Mouse (Mus musculus) forebrain, embryonic 10.5 days (tissue): ENCODE measurements around the gene Leng1. TPM values are rescaled to one million over a fixed set of nuclear protein-coding genes. Genes with fewer than 3 reads are reported as not detected.
"Not testable (repeated sequence)": the region's sequence is repeated elsewhere in the genome, so short reads cannot be mapped to it uniquely, and the experiment has no call there.

ENCODE experiments used
- DNase-seq: peaks from one replicate; pipeline ENCODE4 v3.0.0-alpha.2; 2017; ENCODE audit warnings: low spot score; ENCODE audit errors: extremely low spot score
- H3K27ac ChIP-seq: fragments of 300-500 bp; sonication (generic); 2 replicates; pipeline ENCODE4 v1.5.1; 2016; ENCODE audit warnings: mild to moderate bottlenecking
- H3K27me3 ChIP-seq: fragments of 300-500 bp; sonication (generic); 2 replicates; pipeline ENCODE4 v1.6.1; 2016; ENCODE audit warnings: mild to moderate bottlenecking; ENCODE audit not compliant: poor library complexity, severe bottlenecking
- H3K36me3 ChIP-seq: fragments of 300-500 bp; sonication (generic); replicated peaks from 2 replicates; pipeline ENCODE4 v1.6.1; 2016; ENCODE audit warnings: mild to moderate bottlenecking, moderate library complexity
- H3K4me1 ChIP-seq: fragments of 300-500 bp; sonication (generic); 2 replicates; pipeline ENCODE4 v1.6.1; 2016
- H3K4me3 ChIP-seq: fragments of 300-500 bp; sonication (generic); 2 replicates; pipeline ENCODE4 v1.5.1; 2016; ENCODE audit warnings: mild to moderate bottlenecking, moderate library complexity
- H3K9me3 ChIP-seq: fragments of 300-500 bp; sonication (generic); 2 replicates; pipeline ENCODE4 v1.6.1; 2016; ENCODE audit warnings: mild to moderate bottlenecking, moderate library complexity
- WGBS: fragments of 180-500 bp; shearing (Covaris S2); methylation state at CpG from one replicate; pipeline ENCODE4 v1.1.7; 2016; 5-methylcytosine and 5-hydroxymethylcytosine counted together
- polyA plus RNA-seq: library from polyadenylated mRNA; unstranded; fragments of >200 nt; fragmentation: Nextera tagmentation; extraction: Ambion mirVana; gene quantifications from 2 replicates; pipeline ENCODE4 v1.2.1, GENCODE M21; 2016

The Leng1 gene
- polyA plus RNA-seq = 14.6 and 15.4 TPM in 2 replicates

- no peaks in the 10 kb centered on the region for H3K27me3 ChIP-seq
- peaks cover 33% of the 10 kb centered on the region for H3K36me3 ChIP-seq
- H3K27ac ChIP-seq = peak within 1 kb of the TSS; percentile 90
- peak; percentile 94 for DNase-seq
- H3K9me3 ChIP-seq = no peaks in the 10 kb centered on the region
- peaks cover 29% of the 10 kb centered on the region for H3K4me1 ChIP-seq
- WGBS = 6% methylated on average over 45 of the region's 45 CpGs
- H3K4me3 ChIP-seq = peak within 1 kb of the TSS; percentile 75
Observed at GRCm38 (mm10) chr7:3665215-3666114, at the start of gene Leng1. Gene Leng1, minus strand, starts transcription at chr7:3665840.

- Histone ChIP-seq H3K36me3 (no peaks in the 10 kb centered on the region), H3K9me3 (no peaks in the 10 kb centered on the region), H3K4me1 (no peaks in the 10 kb centered on the region), H3K27me3 (no peaks in the 10 kb centered on the region), H3K27ac (no peak overlapping the region), H3K4me3 (no peak overlapping the region)
- 68% methylated on average over 1 of the region's 1 CpGs for WGBS
- no peak for DNase-seq
Observed at GRCm38 (mm10) chr7:3715249-3715648, 49.6 kb upstream of the Leng1 start.

DNA sequence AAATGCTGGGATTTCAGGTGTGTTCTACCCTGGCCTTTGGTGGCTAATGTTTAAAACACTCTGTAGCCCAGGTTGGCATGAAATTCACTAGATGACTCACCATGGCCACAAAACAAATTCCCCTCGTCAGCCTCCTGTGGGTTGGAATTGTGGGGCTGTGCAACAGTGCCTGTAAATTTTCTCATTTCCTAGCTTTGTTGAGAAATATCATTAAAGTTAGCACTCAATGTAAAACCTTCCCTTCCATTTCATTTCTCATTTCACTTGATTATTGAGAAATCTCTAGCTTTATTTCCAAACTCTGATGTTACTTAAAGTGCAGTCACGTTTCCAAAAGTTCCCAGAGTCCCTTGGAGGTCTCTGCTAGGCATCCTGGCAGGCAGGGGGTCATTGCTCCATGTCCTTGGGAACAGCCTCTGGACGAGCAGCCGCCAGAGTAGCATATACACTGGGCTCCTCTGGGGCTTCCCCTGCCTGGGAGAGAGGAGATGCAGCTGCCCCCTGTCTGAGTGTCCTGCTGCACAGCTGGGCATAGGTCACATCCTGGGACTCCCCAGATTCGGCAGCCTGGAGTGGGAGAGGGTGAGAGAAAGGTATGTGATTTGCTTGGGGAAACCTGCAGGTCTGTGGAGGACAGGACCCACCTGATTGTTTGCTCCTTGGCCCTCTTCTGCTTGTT, 46.8 kb upstream of the Leng1 start:
- H3K27ac ChIP-seq = no peak overlapping the region
- H3K9me3 ChIP-seq = no peaks in the 10 kb centered on the region
- no peaks in the 10 kb centered on the region for H3K27me3 ChIP-seq
- DNase-seq = no peak
- H3K4me3 ChIP-seq = no peak overlapping the region
- peaks cover 8% of the 10 kb centered on the region for H3K36me3 ChIP-seq
- H3K4me1 ChIP-seq = no peaks in the 10 kb centered on the region
- WGBS = 52% methylated on average over 5 of the region's 5 CpGs

DNA sequence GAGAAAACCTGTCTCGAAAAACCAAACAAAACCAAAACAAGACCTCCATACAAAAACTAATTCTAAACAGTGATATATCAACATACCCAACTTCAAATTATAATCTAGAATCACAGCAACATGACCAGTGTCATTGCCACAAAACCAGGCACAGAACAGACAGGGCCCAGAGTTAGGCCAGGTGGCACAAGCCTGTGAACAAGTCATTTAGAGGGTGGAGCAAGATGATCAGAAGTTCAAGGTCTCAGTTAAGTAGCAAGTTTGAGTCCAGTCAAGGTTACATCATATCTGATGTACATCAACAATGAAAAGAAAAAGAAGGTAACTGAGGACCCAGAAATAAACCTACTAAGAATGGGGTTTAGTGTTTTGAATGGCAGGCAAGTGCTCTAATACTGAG, 43.4 kb upstream of the Leng1 start:
- Histone ChIP-seq H3K36me3 (peaks cover 39% of the 10 kb centered on the region), H3K4me3 (no peak overlapping the region), H3K27me3 (no peaks in the 10 kb centered on the region), H3K9me3 (no peaks in the 10 kb centered on the region), H3K27ac (no peak overlapping the region), H3K4me1 (peaks cover 18% of the 10 kb centered on the region)
- WGBS = 78% methylated on average over 1 of the region's 1 CpGs
- DNase-seq = no peak

GRCm38 (mm10) chr7:3708447-3708980, 42.9 kb upstream of the Leng1 start:
- not testable (repeated sequence) for H3K9me3 ChIP-seq, H3K4me3 ChIP-seq, H3K27ac ChIP-seq, DNase-seq, H3K27me3 ChIP-seq
- Histone ChIP-seq H3K36me3 (peaks cover 39% of the 10 kb centered on the region), H3K4me1 (peaks cover 19% of the 10 kb centered on the region)
- WGBS = 41% methylated on average over 5 of the region's 5 CpGs

GRCm38 (mm10) chr7:3707568-3708413, 42.2 kb upstream of the Leng1 start:
- peaks cover 39% of the 10 kb centered on the region for H3K36me3 ChIP-seq
- peaks cover 26% of the 10 kb centered on the region for H3K4me1 ChIP-seq
- H3K4me3 ChIP-seq = no peak overlapping the region
- H3K27ac ChIP-seq = no peak overlapping the region
- peak; percentile 41 for DNase-seq
- H3K27me3 ChIP-seq = no peaks in the 10 kb centered on the region
- 15% methylated on average over 7 of the region's 7 CpGs for WGBS
- H3K9me3 ChIP-seq = no peaks in the 10 kb centered on the region

GRCm38 (mm10) chr7:3707027-3707426, 41.4 kb upstream of the Leng1 start:
- no peak overlapping the region for H3K27ac ChIP-seq
- DNase-seq = no peak
- no peaks in the 10 kb centered on the region for H3K27me3 ChIP-seq
- peaks cover 40% of the 10 kb centered on the region for H3K36me3 ChIP-seq
- 68% methylated on average over 4 of the region's 4 CpGs for WGBS
- peaks cover 26% of the 10 kb centered on the region for H3K4me1 ChIP-seq
- H3K4me3 ChIP-seq = peak overlapping the region; percentile 85
- H3K9me3 ChIP-seq = no peaks in the 10 kb centered on the region

DNA sequence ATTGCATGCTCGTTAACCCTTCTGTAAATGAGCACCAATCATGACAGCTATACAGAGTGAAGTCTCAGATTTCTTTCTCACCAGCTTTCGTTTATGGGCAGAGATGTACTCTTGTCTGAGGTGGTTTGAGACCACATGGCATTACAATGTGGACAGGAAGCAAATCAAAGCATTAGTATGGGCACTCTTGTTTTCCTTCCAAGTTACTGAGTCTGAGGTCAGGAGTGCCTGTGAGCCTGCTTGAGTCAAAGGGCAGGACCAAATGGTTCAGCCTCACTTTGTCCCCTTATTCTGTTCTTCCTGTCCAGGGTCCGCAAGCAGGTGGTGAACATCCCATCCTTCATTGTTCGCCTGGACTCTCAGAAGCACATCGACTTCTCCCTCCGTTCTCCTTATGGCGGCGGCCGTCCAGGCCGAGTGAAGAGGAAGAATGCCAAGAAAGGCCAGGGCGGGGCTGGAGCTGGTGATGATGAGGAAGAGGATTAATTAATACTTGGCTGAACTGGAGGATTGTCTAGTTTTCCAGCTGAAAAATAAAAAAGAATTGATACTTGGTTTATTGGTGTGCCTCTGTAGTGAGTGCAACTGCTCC, 40.8 kb upstream of the Leng1 start:
- peak overlapping the region; percentile 96 for H3K27ac ChIP-seq
- H3K9me3 ChIP-seq = no peaks in the 10 kb centered on the region
- H3K27me3 ChIP-seq = no peaks in the 10 kb centered on the region
- 66% methylated on average over 11 of the region's 11 CpGs for WGBS
- H3K36me3 ChIP-seq = peaks cover 45% of the 10 kb centered on the region
- H3K4me3 ChIP-seq = peak overlapping the region; percentile 85
- peaks cover 26% of the 10 kb centered on the region for H3K4me1 ChIP-seq
- DNase-seq = no peak

DNA sequence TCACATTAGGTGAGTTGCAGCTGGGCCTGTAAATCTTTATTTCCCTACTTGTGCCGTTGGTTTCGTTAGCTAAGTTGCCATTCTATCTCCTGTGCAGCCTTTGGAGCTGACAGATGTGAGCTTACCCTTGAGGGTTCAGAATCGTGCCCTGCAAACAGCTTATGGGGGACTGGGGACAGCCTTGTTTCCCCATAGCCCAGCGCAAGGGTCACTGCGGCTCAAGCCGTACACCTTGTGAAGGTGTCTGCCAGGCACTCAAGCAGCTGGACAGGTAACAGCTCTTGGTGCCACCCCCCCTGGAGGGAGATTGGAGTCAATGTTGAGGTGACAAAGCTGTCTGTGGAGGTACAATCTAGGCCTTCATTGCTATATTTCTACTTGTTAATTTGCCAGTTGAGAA, 40.3 kb upstream of the Leng1 start:
- Histone ChIP-seq H3K4me3 (peak overlapping the region; percentile 85), H3K9me3 (no peaks in the 10 kb centered on the region), H3K27ac (peak overlapping the region; percentile 96), H3K4me1 (peaks cover 26% of the 10 kb centered on the region), H3K27me3 (no peaks in the 10 kb centered on the region), H3K36me3 (peaks cover 51% of the 10 kb centered on the region)
- no peak for DNase-seq
- WGBS = 46% methylated on average over 6 of the region's 6 CpGs

DNA sequence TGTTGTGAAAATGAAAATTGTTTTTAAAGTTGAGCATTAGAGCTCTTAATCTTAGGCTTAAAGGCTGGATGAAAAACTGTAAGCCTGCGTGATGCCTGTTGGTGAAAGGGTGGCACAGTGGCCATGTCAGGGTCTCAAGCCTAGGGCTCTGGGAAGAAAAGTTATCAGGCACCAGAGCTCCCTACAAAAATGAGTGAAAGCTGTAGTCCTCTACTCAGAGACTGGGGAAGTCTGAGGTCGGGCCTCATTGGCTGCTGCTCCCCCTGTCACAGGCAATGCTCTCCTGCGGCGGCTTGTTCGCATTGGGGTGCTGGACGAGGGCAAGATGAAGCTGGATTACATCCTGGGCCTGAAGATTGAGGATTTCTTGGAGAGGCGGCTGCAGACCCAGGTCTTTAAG, 39.8 kb upstream of the Leng1 start:
- H3K4me3 ChIP-seq = peak overlapping the region; percentile 85
- not testable (repeated sequence) for DNase-seq, H3K27me3 ChIP-seq, H3K9me3 ChIP-seq
- WGBS = 10% methylated on average over 7 of the region's 7 CpGs
- peaks cover 55% of the 10 kb centered on the region for H3K36me3 ChIP-seq
- H3K27ac ChIP-seq = peak overlapping the region; percentile 96
- H3K4me1 ChIP-seq = peaks cover 26% of the 10 kb centered on the region

DNA sequence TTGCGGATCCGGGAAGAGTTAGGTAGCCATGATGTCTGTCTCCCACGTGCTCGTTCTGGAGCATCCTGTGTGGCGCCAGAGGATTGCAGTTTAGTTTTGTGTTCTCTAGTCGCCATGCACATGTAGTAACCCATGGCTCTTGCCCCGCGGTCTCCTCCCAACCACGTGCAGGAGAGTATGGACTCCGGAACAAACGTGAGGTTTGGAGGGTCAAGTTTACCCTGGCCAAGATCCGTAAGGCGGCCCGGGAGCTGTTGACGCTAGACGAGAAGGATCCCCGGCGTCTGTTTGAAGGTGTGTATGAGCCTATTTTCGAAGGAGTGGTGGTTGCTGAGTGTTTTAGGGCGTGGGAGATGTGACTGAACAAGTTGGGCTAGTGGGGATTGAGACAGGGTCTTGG, 38.8 kb upstream of the Leng1 start:
- peak overlapping the region; percentile 96 for H3K27ac ChIP-seq
- under 1% methylated on average over 20 of the region's 20 CpGs for WGBS
- H3K36me3 ChIP-seq = peaks cover 65% of the 10 kb centered on the region
- no peaks in the 10 kb centered on the region for H3K27me3 ChIP-seq
- H3K4me1 ChIP-seq = peaks cover 26% of the 10 kb centered on the region
- H3K4me3 ChIP-seq = peak overlapping the region; percentile 85
- H3K9me3 ChIP-seq = no peaks in the 10 kb centered on the region
- DNase-seq = no peak

DNA sequence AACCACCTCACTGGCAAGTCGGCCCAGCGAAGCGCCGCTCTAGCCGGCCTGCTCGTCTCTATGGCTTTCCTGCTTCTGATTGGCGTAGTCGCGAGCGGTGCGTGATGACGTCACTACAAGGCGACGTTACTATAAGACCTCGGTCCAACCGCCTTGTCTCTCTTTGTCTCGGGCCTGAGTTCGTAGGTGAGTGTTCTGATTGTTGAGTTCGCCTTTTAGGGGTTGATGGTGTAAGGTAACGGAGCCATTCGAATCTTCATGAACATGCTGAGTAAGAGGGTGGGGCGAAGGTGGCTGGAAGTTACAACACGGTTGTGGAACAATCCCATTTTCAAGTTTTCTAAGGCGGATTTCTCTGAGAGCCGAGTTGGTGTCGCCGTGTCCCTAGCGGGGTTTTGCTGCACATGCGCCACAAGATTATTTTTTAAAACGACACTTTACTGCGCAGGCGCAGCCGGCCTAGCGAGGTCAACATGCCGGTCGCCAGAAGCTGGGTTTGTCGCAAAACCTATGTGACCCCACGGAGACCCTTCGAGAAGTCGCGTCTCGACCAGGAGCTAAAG, 38.3 kb upstream of the Leng1 start, which contains the start of gene Rps9:
Gene Rps9 (plus strand): TSS at position 115 of the 563 bp plus-strand sequence.
- peak within 1 kb of the TSS; percentile 85 for H3K4me3 ChIP-seq
- no peaks in the 10 kb centered on the region for H3K9me3 ChIP-seq
- 1% methylated on average over 42 of the region's 42 CpGs for WGBS
- H3K36me3 ChIP-seq = peaks cover 70% of the 10 kb centered on the region
- peaks cover 26% of the 10 kb centered on the region for H3K4me1 ChIP-seq
- no peaks in the 10 kb centered on the region for H3K27me3 ChIP-seq
- H3K27ac ChIP-seq = peak within 1 kb of the TSS; percentile 96
- DNase-seq = peak; percentile 97
